Mouse (Mus musculus): Measurements from ENCODE around the gene Bloc1s4.

Gene Bloc1s4

DNA sequence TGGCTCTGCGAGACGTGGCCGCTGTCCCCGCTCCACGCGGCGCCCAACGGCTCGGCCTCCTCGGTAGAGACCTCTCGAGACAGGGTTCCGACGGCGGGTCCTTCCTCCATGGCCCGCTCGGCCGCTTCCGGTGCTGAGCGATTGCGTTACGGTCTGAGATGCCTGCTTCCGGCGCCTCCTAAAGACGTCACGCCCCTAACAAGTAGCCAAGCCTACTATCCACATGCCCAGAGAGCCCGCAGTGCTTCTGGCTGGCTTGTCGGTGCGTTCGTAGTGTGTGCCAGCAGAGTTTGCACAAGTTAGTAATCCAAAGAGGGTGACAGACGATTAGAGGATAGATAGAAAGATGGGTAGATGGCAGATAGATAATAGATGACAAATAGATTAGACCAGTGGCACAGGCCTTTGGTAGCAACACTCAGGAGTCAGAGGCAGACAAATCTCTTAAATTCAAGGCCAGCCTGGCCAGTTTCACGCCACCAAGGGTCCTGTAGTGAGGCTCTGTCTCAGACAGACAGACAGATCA lies at the start of gene Bloc1s4:
Gene Bloc1s4 (minus strand): TSS at position 115 of the 526 bp plus-strand sequence.
- DNase-seq (ENCODE audit: low spot score), result peak; percentile 93

DNA sequence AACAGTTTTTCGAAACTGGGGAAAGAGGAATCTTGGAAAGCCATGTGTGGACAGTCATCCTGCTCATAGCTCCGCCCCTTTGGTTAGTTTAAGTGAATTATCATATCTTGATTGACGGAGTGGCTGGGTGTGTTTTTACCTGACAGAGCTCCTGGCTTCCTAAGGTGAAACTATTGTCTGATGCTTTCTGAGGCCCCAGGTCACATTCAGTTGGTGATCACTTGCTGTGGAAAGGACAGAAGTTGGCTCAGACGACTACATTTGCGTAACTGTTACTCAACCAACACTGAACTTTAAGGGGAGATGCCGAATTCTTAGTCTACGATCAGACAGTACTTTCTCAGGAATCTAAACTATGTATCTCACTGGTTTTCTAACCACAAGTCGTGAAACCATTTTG lies 48.8 kb upstream of the Bloc1s4 start:
- DNase-seq (ENCODE audit: low spot score), result no peak

DNA sequence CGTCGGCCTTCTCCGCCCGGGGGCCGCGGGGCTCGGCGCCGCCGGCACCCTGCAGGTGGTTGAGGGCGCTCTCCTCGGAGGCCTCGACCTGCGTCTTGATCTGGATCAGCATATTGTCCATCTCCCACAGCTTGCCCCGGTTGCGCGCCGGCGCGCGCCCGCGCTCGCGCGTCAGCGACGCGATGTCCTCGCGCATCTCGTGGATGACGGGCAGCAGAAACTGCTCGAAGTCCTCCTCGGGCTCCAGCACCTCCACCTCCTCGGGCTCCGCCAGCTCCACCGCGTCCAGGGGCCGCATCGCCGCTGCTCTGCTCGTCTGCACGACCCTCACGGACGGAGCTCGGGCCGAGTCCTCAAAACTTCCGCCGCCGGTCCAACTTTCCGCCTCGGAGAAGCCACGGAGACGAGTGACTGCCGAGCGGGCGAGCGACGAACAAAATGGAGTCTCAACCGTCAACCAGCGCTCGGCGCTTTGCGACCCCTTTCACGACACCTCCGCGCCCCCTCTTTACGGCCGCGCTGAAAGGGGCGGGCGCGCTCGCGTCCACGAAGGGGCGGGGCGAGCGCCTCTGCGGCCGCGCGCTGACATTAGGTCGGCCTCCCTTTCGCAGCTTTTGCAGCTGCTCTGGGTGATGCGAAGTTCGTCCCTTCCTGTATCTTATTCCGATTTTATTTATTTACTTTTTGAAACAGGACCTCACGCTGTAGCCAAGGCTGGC lies 48.0 kb upstream of the Bloc1s4 start, which contains the start of gene Mrfap1:
Gene Mrfap1 (minus strand): TSS at position 477 of the 719 bp plus-strand sequence.
- peak; percentile 96 for DNase-seq (ENCODE audit: low spot score)

DNA sequence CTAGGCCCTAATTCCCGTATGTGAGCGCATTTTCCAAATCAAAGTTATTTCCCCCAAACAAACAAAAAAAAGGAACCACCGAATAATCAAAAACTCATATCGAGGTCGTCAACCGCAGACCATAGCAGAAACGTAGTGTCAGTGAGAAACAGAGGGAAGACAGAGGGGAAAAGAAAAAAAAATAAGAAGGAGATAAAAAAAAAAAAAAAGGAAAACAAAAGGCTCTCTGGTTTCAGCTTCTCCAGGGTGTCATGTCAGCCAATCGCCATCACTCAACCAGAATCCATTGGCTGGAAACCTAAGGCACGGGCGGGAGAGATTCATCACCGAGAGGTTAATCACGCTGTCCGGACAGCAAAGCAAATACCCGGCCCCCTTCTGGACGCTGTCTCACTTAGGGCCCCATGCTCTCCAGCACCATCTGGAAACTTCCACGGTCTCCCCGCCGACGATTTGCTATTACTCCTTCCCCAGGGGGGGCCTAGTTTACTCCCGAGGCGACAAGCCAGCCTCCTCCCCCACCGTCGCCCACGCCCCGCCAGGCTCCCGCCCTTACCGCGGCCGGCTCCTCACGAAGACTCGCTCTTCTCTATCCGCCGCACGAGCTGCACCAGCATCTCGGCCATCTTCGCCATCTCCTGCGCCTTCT lies 47.3 kb upstream of the Bloc1s4 start:
- peak; percentile 67 for DNase-seq (ENCODE audit: low spot score)

DNA sequence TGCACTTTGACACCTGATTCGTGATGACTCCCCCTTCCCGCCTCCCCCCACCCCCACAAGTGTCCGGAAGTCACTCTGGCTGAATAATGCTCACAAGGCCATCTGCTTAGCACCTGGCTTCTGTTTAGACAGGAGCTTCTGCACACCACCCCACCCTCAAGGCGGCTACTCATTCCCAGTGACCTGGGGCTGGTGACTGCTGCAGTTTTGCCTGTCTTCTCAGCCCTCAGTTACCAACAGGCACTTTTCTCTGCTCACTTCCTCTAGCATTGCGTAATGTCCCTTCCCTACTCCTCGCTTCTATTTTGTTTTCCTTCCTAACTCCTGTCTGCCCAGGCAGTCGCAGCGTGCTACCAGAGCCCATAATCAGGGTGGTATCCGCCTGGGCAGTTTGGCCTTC lies 43.4 kb upstream of the Bloc1s4 start:
- no peak for DNase-seq (ENCODE audit: low spot score)

DNA sequence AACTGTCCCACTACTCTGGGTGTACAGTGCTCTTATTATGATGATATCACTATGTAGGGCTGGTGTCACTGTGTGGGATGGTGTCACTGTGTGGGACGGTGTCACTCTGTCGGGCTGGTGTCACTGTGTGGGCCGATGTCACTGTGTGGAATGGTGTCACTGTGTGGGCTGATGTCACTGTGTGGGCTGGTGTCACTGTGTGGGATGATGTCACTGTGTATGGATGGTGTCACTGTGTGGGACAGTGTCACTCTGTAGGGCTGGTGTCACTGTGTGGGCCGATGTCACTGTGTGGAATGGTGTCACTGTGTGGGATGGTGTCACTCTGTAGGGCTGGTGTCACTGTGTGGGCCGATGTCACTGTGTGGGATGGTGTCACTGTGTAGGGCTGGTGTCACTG lies 37.6 kb upstream of the Bloc1s4 start:
- no peak for DNase-seq (ENCODE audit: low spot score)

DNA sequence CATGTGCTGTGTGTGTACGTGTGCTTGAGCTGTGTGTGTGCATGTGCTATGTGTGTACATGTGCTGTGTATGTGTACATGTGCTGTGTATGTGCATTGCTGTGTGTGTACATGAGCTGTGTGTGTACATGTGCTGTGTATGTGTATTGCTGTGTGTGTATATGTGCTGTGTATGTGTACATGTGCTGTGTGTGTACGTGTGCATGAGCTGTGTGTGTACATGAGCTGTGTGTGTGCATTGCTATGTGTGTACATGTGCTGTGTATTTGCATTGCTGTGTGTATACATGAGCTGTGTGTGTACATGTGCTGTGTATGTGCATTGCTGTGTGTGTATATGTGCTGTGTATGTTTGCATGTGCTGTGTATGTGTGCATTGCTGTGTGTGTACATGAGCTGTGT lies 31.1 kb upstream of the Bloc1s4 start:
- no peak for DNase-seq (ENCODE audit: low spot score)

DNA sequence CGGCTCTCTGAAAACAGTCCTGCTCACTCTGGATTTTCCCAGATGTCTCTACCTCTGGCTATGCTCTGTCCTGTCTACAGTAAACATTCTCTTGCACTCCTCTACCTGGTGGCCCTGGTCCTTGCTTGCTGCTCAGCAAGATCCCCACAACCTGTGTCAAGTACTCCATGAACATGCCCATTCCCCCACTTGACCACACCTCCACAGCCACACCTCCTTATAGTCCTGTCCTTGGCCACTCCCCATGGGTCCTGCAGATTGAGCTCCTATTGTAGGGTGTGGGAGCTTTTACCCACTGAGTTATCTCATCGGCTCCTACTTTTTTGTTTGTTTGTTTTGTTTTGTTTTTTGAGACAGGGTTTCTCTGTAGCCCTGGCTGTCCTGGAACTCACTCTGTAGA lies 30.5 kb upstream of the Bloc1s4 start:
- no peak for DNase-seq (ENCODE audit: low spot score)

DNA sequence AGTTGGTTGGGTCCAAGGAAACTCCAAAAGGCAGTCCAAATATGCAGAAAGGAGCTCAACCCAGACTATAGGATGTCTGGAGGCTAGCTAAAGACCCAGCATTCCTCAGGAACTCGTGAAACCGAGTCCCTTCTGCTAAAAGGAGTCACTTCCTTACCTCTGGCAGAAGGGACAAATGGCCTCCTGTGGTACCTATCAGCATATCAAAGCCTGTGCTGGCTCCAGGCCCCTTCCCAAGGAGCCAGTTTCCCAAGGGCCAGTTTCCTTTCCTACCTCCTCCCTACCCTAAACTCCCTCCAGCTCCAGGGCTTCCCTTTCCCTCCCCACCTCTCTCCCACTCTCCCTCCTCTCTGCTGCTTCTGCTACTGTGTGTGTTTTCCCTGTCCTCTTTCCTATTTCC lies 28.7 kb upstream of the Bloc1s4 start:
- no peak for DNase-seq (ENCODE audit: low spot score)

DNA sequence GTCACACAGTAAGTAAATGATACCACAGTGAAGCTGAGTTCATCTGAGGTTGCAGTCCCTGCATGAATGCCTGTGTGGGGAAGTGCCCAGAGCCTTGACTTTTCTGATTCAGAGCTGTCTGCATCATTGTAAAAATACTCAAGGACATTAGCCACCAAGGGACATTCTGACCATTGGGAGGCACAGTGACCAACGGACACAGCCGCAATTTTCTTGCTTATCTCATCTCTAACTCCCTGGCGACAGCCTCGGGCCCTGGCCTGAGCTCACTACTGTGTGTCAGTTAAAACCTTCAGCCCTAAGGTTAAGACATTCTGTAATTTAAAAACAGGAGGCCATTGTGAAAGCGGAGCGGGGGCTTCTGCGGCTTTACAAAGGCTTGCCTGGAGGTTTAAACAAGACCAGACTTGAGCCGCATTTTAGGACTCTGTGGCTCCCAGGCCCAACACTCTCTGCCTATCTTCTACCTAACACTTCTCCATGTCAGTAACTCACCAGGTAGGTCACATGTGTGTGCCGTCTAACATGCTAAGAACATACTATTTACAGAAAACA lies 27.6 kb upstream of the Bloc1s4 start:
- DNase-seq (ENCODE audit: low spot score), result no peak

DNA sequence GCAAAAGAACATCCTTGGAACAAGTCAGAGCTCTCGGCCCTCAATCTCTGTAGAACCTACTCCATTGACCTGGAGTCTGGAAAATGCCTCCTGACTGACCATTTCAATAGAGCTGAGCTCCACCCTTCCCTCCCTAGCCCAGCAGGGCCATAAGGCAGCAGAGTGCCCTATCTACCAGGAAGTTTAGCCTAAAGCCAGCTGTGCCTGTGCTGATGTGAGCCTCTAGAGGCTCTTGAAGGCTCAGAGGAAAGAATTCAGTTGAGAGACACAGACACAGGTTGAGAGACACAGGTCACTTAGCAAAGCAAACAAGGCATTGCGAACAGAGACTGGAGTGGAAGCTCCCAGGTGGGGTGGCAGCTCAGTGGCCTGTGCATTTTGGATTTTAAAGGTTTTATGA lies 26.9 kb upstream of the Bloc1s4 start:
- no peak for DNase-seq (ENCODE audit: low spot score)

DNA sequence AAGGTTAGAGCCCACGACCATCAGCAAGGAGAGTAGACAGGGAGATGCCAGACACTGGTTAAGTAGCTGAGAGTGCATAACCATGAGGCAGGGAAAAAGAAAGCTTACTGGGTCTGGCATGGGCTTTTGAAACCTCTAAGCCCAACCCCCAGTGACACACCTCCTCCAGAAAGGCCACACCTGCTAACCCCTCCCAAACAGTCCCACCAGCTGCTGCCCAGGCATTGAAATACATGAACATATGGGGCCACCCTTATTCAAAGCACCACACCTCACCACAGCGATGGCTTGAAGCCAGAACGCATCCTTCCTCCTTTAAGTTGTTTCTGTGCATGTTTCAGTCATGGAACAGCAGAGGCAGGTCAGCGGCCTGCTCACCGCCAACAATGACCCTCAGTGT lies 24.1 kb upstream of the Bloc1s4 start:
- DNase-seq (ENCODE audit: low spot score), result no peak

DNA sequence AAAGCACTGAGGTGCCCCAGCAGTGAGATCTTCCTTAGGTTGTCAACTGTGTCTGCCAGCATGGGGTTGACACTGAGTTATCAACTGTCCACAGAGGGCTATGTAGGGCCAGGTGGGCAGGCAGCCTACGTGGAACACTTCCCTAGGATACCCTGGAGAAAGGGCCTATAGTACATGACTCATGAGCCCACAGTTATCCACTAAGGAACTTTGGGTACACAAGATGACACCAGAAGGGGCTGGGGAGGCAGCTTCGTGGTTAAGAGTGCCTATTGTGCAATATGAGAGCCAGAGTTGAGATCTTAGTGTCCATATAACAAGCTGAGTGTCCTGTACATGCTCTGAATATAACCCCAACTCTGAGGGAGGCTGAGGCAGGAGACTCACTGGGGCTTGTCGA lies 21.2 kb upstream of the Bloc1s4 start:
- no peak for DNase-seq (ENCODE audit: low spot score)

DNA sequence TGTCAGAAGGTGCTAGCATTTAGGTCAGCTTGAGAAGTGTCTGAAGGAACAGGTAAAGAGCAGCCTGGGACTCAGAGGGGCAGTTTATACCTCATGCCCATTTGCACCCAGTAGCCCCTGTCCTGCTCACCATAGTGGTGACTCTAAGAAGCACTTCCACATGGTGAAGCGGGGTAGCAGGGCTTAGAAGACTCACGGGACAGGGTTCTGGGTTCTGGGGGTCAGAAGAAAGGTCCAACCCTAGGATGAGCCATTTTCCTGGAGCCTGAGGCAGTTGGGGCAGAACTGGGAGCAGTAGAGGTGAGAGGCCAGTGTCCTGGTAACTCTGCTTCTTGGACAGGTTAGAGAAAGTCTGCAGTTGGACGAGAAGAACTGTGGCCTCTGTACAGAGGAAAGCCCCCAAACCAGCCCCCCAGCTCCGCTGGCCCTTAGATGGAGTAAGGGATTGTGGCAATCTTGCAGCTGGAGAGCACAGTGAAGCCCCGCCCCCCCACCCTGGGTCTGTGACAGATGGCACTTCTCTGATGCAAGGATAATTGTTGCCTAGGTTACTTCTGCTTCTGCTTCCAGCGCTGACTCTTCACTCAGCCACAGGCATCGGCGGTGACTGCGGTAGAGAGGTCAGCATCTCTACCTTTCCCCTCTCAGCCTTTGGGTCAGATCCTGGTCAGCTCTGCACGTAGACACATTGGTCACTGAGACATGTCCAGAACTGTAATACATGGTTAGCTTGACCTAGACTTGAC lies 18.7 kb upstream of the Bloc1s4 start:
- DNase-seq (ENCODE audit: low spot score), result peak; percentile 82

DNA sequence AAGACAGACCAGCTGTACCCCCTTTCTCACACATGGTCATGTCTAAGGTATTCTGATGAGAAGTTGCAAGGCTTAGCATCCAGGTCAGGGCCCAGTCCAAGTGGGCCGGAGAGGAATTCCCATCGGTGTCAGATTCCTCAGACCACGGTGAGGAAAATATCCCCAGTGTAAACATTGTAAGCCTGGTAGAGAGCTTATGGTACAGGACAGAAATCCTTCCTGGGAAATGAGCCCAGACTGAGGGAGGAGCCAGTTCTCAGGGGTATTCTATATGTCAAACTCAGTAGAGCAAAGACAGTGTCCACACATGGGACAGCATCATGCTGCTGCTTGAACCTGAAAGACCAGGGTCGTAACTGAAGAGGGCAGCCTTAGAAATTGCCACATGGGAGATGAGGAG lies 11.4 kb upstream of the Bloc1s4 start:
- no peak for DNase-seq (ENCODE audit: low spot score)

DNA sequence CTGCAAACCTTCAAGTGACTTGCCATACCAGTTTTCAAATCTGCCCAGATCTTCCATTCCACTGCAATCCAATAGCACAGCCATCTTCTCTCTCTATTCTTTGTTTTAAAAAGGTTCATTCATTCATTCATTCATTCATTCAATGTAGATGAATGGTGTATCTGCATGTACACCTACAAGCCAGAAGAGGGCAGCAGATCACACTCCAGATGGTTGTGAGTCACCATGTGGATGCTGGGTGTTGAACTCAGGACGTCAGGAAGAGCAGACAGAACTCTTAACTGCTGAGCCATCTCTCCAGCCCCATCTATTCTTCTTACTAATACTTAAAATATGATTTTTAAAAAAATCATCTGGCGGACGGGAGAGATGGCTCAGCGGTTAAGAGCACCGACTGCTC lies 8.6 kb upstream of the Bloc1s4 start:
- peak; percentile 44 for DNase-seq (ENCODE audit: low spot score)

DNA sequence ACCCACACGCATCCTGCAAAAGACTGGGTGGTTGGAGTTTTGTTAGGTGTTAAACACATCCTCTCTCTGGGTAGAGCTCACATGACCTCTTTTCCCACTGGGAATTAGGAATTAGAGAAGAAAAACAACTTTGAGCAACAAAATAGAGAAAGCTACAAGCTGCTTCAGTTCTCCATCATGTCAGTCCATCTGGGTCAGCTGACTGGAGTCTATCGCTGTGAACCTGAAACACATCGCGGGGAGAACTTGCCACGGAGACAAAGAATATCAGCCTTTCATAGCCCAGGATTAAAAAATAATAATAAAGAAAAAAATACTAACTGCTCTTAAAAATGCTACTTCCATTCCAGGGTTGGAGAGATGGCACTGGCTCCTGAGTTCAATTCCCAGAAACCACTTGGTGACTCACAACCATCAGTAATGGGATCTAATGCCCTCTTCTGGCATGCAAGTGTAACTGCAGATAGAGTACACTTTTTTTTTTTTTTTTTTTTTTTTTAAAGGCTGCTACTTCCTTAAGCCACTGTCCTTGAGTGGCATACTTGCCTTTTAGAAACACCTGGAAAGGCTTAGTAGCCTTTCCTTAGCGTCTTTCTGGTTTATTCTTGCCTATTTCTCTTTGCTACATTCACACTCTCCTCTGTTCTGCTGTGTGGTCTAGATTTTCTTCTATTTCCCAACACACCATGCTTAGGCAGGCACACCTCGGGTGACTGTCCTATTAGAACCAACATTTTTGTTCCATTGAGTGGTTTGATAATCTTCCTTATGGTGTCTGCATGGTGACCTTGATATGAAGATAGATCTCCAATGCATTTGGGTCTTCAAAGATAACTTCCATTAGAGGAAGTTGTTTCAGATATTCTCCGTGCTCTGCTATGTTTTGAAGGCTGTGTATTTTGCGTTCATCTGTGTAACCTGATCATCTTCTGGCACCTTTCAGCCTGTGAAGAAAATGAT lies 1.9 kb upstream of the Bloc1s4 start:
- DNase-seq (ENCODE audit: low spot score), result peak; percentile 44

DNA sequence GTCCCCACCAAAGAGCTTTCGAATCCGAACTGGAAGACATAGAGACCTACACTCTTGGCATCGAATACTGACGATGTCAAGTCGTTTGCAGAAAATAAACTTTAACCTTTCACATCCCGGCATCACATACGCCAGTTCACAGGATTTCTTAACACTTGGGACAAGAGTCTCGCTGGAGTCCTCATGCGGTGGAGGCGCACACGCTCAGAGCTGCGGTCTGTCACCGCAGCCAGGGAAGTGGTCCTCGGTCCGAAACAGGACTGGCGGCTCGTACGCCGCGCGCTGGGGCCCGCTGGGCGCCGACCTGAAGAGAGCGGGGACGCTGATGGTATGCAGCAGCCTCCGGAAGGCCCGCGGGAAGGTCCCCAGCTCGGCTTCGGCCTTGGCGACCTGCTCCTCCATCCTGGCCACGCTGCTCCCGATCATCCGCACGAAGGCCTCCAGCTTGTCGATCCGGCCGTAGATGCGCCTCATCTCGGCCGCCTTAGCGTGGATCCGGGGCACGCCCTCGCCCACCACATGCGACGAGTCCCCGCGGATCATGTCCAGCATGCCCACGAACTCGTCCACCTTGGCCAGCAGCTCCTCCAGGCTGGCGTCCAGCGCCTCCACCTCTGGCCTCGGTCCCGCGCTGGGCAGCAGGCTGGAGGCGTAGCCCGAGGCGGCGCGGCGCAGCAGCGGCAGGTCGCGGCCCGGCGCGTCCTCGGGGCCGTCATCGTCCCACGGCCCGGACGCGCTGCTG lies 485 bp downstream of the Bloc1s4 start:
- DNase-seq (ENCODE audit: low spot score), result no peak

DNA sequence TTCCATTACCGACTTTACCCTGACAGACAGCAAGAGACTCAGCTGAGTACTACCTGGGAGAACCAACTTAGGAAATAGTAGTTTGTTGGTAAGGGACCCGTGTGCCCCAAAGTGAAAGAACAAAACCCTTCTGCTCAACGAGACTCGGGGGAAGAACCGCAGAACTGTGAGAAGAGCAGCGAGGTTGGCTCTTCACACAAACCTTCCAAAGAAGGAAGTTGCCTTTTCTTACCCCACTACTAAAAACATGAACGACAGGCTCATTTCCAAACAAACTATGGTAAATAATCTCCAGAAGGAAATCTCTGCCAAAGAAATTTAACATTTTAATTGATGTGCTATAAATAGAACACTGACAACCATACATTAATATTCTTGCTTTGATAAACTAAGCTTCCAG lies 1.4 kb downstream of the Bloc1s4 start:
- no peak for DNase-seq (ENCODE audit: low spot score)

DNA sequence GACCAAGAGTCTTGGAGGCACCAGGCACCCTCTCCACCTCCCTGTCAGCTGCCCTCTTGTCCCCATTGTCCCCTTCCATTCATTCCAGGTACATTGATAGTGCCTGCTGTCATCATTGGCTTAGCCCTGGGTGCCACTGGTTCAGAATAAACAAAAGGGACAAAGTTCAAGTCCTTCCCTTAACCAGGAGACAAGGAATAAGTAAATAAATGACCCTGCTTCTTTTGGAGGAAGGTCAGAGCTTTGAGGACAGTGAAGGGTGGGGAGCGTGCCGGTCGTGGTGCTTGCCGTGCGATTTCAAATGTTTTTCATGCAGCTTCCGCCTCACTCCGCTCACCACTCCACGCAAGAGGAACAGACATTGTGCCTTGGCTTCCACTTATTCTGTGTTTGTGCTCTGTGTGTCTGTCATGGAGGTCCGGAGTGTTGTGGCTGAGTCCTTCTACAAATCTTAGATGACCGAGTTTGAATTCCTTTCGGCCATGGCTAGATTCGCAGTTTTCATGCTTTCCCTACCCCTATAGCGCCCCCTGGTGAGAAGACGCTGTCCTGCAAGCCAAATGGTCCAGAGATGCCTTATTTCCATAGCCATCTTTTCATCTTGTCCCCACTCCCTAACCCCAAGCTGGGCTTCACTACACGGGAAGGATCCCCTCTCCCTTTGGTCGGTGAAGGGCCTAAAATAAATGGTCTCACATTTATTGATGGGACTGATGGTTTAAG lies 6.2 kb downstream of the Bloc1s4 start:
- DNase-seq (ENCODE audit: low spot score), result peak; percentile 87
